8 mouse cellular contexts compared by ENCODE assay signal in the genomic region with DNA sequence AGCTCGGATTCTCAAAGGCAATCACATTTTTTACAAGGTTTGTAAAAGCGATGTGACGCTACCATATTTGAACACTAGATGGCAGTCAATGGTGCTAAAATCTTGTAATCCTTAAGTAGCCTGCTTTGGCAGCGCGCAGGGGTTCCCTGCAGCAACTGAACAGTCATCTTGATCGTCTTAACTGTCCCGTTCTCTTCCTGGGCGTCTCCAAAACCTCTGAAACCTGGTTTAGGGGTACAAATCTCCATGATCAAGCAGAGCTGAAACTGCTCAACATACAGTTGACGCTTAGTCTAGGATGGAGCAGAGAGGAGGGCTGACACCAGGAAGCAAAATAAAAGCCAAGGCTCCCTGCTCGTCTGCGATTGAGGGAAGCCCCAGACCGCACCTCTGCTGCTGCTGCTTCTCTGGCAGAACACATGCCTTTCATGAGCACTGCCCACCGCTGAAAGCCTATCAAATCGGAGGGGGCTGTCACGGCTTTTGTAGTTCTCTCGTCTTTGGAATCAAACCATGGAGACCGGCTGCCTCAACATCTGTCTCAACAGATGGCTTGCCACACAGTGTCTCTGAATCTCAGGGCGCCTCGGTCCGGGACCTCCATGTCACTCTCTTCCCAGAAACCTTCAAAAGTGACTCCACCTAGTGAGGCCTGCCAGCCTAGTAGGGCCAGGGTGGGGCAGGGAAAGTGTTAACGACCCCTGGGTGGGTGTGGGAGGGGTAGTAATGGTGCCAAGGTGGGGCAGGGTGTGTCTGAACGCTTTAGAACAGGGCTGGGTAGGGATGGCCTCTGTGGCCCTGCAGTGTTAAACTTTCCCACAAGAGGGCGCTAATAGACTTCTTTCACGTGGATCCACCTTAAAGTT. TPM values are rescaled to one million over a fixed set of nuclear protein-coding genes. Genes with fewer than 3 reads are reported as not detected.
DNase-seq lines count a peak whose midpoint lies in the region; ATAC-seq and TF ChIP-seq lines count a peak whose summit lies in the region.

No protein-coding gene starts in this region.

- H3K4me1 ChIP-seq in MEL (ENCODE audit: control insufficient read depth in 1 of 2, insufficient read depth in 2 of 2, low read length in 2 of 2) = peaks cover 4 to 13% of the 10 kb centered on the region in 2 experiments; a peak in 3 of 4 replicates
- H3K4me1 ChIP-seq in forebrain, postnatal 0 days (ENCODE audit: insufficient read depth) = no peaks in the 10 kb centered on the region
- 0 out of 2 replicates have a peak, but pooled peaks cover 4% of the 10 kb centered on the region for H3K4me1 ChIP-seq in lung, embryonic 15.5 days

- TF ChIP-seq CTCF in MEL (IDR thresholded peaks at IDR 0.05 in 2 of 3, conservative IDR thresholded peaks at IDR 0.05 in 1 of 3; ENCODE audit: control insufficient read depth in 1 of 3, insufficient read depth in 1 of 3, low read depth in 2 of 3, low read length in 3 of 3, poor library complexity in 1 of 3, severe bottlenecking in 1 of 3) = peak; percentile 75 to 89 (median 84)
- peak; percentile 86 for TF ChIP-seq CTCF in forebrain, postnatal 0 days (IDR thresholded peaks at IDR 0.05; ENCODE audit: low read depth)

- under 1% methylated on average over 24 of the region's 24 CpGs for WGBS in forebrain, postnatal 0 days
- WGBS in lung, embryonic 15.5 days = 1% methylated on average over 24 of the region's 24 CpGs

- peak; percentile 95 for DNase-seq in MEL (ENCODE audit: low read depth, low spot score)
- peak; percentile 87 to 90 for DNase-seq in cerebellum, adult 18-20 months
- peak; percentile 96 for DNase-seq in forebrain, postnatal 0 days
- peak; percentile 87 for DNase-seq in heart, postnatal 4 days
- peak; percentile 71 to 84 for DNase-seq in layer of hippocampus, adult 8-10 months (ENCODE audit: low spot score in 2 of 2)
- DNase-seq in ovary, adult 18-20 months (ENCODE audit: low spot score) = peak; percentile 41
- DNase-seq in thymus, postnatal 0 days (ENCODE audit: low spot score) = peak; percentile 88

- H3K27me3 ChIP-seq in MEL (ENCODE audit: control insufficient read depth in 1 of 2, insufficient read depth in 2 of 2, low read length in 2 of 2) = no peaks in the 10 kb centered on the region
- H3K27me3 ChIP-seq in forebrain, postnatal 0 days (ENCODE audit: insufficient read depth, low read length) = no peaks in the 10 kb centered on the region
- no peaks in the 10 kb centered on the region for H3K27me3 ChIP-seq in lung, embryonic 15.5 days

- peaks cover 0 to 3% of the 10 kb centered on the region in 2 experiments; a peak in 2 of 4 replicates for H3K36me3 ChIP-seq in MEL (ENCODE audit: control insufficient read depth in 1 of 2, insufficient read depth in 2 of 2, low read length in 2 of 2)
- H3K36me3 ChIP-seq in forebrain, postnatal 0 days (ENCODE audit: insufficient read depth) = no peaks in the 10 kb centered on the region
- H3K36me3 ChIP-seq in lung, embryonic 15.5 days = no peaks in the 10 kb centered on the region

- H3K9ac ChIP-seq in MEL (ENCODE audit: control insufficient read depth, low read depth, low read length, poor library complexity, severe bottlenecking) = peak overlapping the region; percentile 51
- peak overlapping the region; percentile 42; the same call in 1 of the 2 replicates for H3K9ac ChIP-seq in forebrain, postnatal 0 days
- H3K9ac ChIP-seq in lung, embryonic 15.5 days = peak overlapping the region; percentile 36

- H3K9me3 ChIP-seq in MEL (replicated peaks; ENCODE audit: insufficient read depth, low read length) = no peaks in the 10 kb centered on the region
- H3K9me3 ChIP-seq in forebrain, postnatal 0 days (ENCODE audit: low read length) = no peaks in the 10 kb centered on the region
- H3K9me3 ChIP-seq in lung, embryonic 15.5 days = no peaks in the 10 kb centered on the region

- peak overlapping the region; percentile 75 for H3K4me2 ChIP-seq in forebrain, postnatal 0 days (ENCODE audit: low read depth)
- peak overlapping the region; percentile 89 for H3K4me2 ChIP-seq in lung, embryonic 15.5 days

- ATAC-seq in forebrain, postnatal 0 days = peak; percentile 89
- peak; percentile 83; the same call in 1 of the 2 replicates for ATAC-seq in lung, embryonic 15.5 days (ENCODE audit: borderline replicate concordance, extremely low read depth, low FRiP score, low TSS enrichment)

- H3K27ac ChIP-seq in MEL (ENCODE audit: control insufficient read depth, low read depth, low read length) = 0 out of 2 replicates have a peak overlapping the region, but pooled peaks have one; percentile 44
- peak overlapping the region; percentile 54; the same call in 1 of the 2 replicates for H3K27ac ChIP-seq in forebrain, postnatal 0 days (ENCODE audit: low read depth, low read length)
- H3K27ac ChIP-seq in lung, embryonic 15.5 days = no peak overlapping the region

- H3K4me3 ChIP-seq in MEL (ENCODE audit: control insufficient read depth in 1 of 2, insufficient read depth in 1 of 2, low read depth in 2 of 2, low read length in 2 of 2) = peak overlapping the region; percentile 64 to 66
- H3K4me3 ChIP-seq in forebrain, postnatal 0 days (ENCODE audit: low read depth, low read length) = peak overlapping the region; percentile 35
- peak overlapping the region; percentile 40 for H3K4me3 ChIP-seq in lung, embryonic 15.5 days

- no peak for TF ChIP-seq EP300 in MEL (IDR thresholded peaks at IDR 0.05; ENCODE audit: low read depth in 1 of 2, low read length in 2 of 2)

- no peaks in the 10 kb centered on the region for H3K79me2 ChIP-seq in MEL (ENCODE audit: control insufficient read depth, insufficient read depth, low read length, poor library complexity)

- no peak for TF ChIP-seq POLR2A in MEL (IDR thresholded peaks at IDR 0.05; ENCODE audit: control insufficient read depth in 1 of 2, insufficient read depth in 1 of 2, low read depth in 1 of 2, low read length in 2 of 2, poor library complexity in 1 of 2)

- peak; percentile 93 for TF ChIP-seq RAD21 in MEL (IDR thresholded peaks at IDR 0.05; ENCODE audit: low read depth, low read length)

TF ChIP-seq in MEL, 35 proteins besides CTCF, POLR2A, EP300 and RAD21 (continues in another document):
- no peak for TF ChIP-seq ZNF384 (IDR thresholded peaks at IDR 0.05; ENCODE audit: low read depth, low read length)
- TF ChIP-seq POLR2AphosphoS2 (IDR thresholded peaks at IDR 0.05; ENCODE audit: low read length) = no peak
- no peak for TF ChIP-seq CHD2 (IDR thresholded peaks at IDR 0.05; ENCODE audit: low read length)
- no peak for TF ChIP-seq CHD1 (IDR thresholded peaks at IDR 0.05; ENCODE audit: low read depth, low read length)
- TF ChIP-seq NRF1 (IDR thresholded peaks at IDR 0.05; ENCODE audit: insufficient read depth, low read depth, low read length, poor library complexity, severe bottlenecking) = no peak
- TF ChIP-seq ELF1 (IDR thresholded peaks at IDR 0.05; ENCODE audit: low read depth, low read length) = no peak
- TF ChIP-seq SIN3A (IDR thresholded peaks at IDR 0.05; ENCODE audit: low read length) = peak; percentile 83
- no peak for TF ChIP-seq NELFE (IDR thresholded peaks at IDR 0.05; ENCODE audit: low read depth, low read length)
- peak; percentile 65; the same call in 1 of the 2 replicates for TF ChIP-seq MXI1 (IDR thresholded peaks at IDR 0.05; ENCODE audit: low read depth, low read length)
- TF ChIP-seq KAT2A (conservative IDR thresholded peaks at IDR 0.05; ENCODE audit: low read depth, low read length) = no peak
- no peak for TF ChIP-seq GABPA (IDR thresholded peaks at IDR 0.05; ENCODE audit: low read depth, low read length)
- peak; percentile 41; the same call in 1 of the 2 replicates for TF ChIP-seq MAX (IDR thresholded peaks at IDR 0.05; ENCODE audit: low read length)
- no peak for TF ChIP-seq USF1 (IDR thresholded peaks at IDR 0.05; ENCODE audit: low read depth, low read length)
- TF ChIP-seq HCFC1 (IDR thresholded peaks at IDR 0.05; ENCODE audit: low read depth, low read length) = no peak
- TF ChIP-seq USF2 (IDR thresholded peaks at IDR 0.05; ENCODE audit: borderline replicate concordance in 1 of 2, insufficient read depth in 1 of 2, low read depth in 1 of 2, low read length in 2 of 2) = no peak
- TF ChIP-seq ETS1 (IDR thresholded peaks at IDR 0.05; ENCODE audit: low read depth, low read length) = no peak
- TF ChIP-seq TBP (IDR thresholded peaks at IDR 0.05; ENCODE audit: low read depth, low read length) = no peak
- peak; percentile 89 for TF ChIP-seq SMC3 (IDR thresholded peaks at IDR 0.05; ENCODE audit: low read depth, low read length)
- TF ChIP-seq E2F4 (IDR thresholded peaks at IDR 0.05; ENCODE audit: borderline replicate concordance, low read depth, low read length) = no peak
- no peak for TF ChIP-seq TCF12 (IDR thresholded peaks at IDR 0.05; ENCODE audit: low read depth, low read length)
- no peak for TF ChIP-seq MAFK (IDR thresholded peaks at IDR 0.05; ENCODE audit: borderline replicate concordance, low read depth, low read length)
- no peak for TF ChIP-seq TAL1 (IDR thresholded peaks at IDR 0.05; ENCODE audit: low read length)
- TF ChIP-seq MYB (IDR thresholded peaks at IDR 0.05; ENCODE audit: low read depth, low read length) = no peak
- peak; percentile 64; the same call in 1 of the 2 replicates for TF ChIP-seq JUND (IDR thresholded peaks at IDR 0.05; ENCODE audit: low read depth, low read length)
- TF ChIP-seq BHLHE40 (IDR thresholded peaks at IDR 0.05; ENCODE audit: borderline replicate concordance, low read depth, low read length) = no peak
- TF ChIP-seq MYC (IDR thresholded peaks at IDR 0.05; ENCODE audit: low read depth, low read length) = peak; percentile 12; the same call in 1 of the 2 replicates
- TF ChIP-seq ZKSCAN1 (IDR thresholded peaks at IDR 0.05; ENCODE audit: low read depth, low read length) = no peak
- TF ChIP-seq POLR2AphosphoS5 (IDR thresholded peaks at IDR 0.05; ENCODE audit: borderline replicate concordance, low read depth, low read length) = no peak
- TF ChIP-seq UBTF (IDR thresholded peaks at IDR 0.05; ENCODE audit: borderline replicate concordance, insufficient read depth, low read depth, low read length) = no peak
- no peak for TF ChIP-seq GATA1 (IDR thresholded peaks at IDR 0.05; ENCODE audit: low read depth, low read length)

RNA-seq across cellular contexts. Expression of a gene that starts 39.3 kb away (rescaled TPM):
- total RNA-seq in MEL (2012; rRNA removed) = 41.2 and 46.1 TPM in 2 replicates
- polyA plus RNA-seq in MEL (2012; ENCODE audit: insufficient read depth in 1 of 2, insufficient read length in 2 of 2, low read depth in 1 of 2, low replicate concordance in 2 of 2, missing spikeins in 1 of 2) = 10 to 100 TPM in 1 of 2 experiments, not detected in 1; 32.8 TPM
- 55.9 and 58.9 TPM in 2 replicates for total RNA-seq in forebrain, postnatal 0 days (2014; rRNA removed)
- polyA plus RNA-seq in forebrain, postnatal 0 days (2015; fragmentation: Nextera tagmentation; extraction: Ambion mirVana) = 25.0 and 28.3 TPM in 2 replicates
- 10 to 100 TPM; 21.2 to 22.6 TPM for total RNA-seq in heart, postnatal 4 days (2021)
- total RNA-seq in layer of hippocampus, adult 8-10 months (2022) = 10 to 100 TPM; 20.7 to 25.0 (median 22.7) TPM
- polyA plus RNA-seq in lung, embryonic 15.5 days (2015; fragmentation: Nextera tagmentation; extraction: Ambion mirVana) = 29.8 and 30.3 TPM in 2 replicates
- polyA plus RNA-seq in thymus, postnatal 0 days (2015; fragmentation: Nextera tagmentation; extraction: Ambion mirVana) = 22.5 and 26.6 TPM in 2 replicates

Comparison
In these comparisons a context has a peak if more than half of its experiments do, and no peak if none do; other contexts are left out.
1. DNase-seq: peak in every context shown above with its lines; median percentile 96 in forebrain, postnatal 0 days; 95 in MEL; 88 in cerebellum, adult 18-20 months; 88 in thymus, postnatal 0 days; 87 in heart, postnatal 4 days; 78 in layer of hippocampus, adult 8-10 months; 41 in ovary, adult 18-20 months.